Mouse (Mus musculus) MEL (cell line): ENCODE measurements around the gene Cep72.

Experiments
- CTCF ChIP-seq, 3 experiments: IDR thresholded peaks in 2 of 3; conservative IDR thresholded peaks in 1 of 3; 2 replicates each; pipeline ENCODE4 v1.5.1; 2011 to 2012; ENCODE audit warnings: low read length in 3 of 3, low read depth in 2 of 3, mild to moderate bottlenecking in 2 of 3, improper control_type of control experiment in 1 of 3, inconsistent platforms in 1 of 3, mixed read lengths in 1 of 3, moderate library complexity in 1 of 3; ENCODE audit not compliant: control insufficient read depth in 1 of 3, insufficient read depth in 1 of 3, poor library complexity in 1 of 3, severe bottlenecking in 1 of 3
- E2F4 ChIP-seq: IDR thresholded peaks from 2 replicates; pipeline ENCODE4 v1.6.1; 2011; ENCODE audit warnings: low read depth, low read length, improper control_type of control experiment, borderline replicate concordance
- ELF1 ChIP-seq: IDR thresholded peaks from 2 replicates; pipeline ENCODE4 v1.6.1; 2014; ENCODE audit warnings: low read depth, mild to moderate bottlenecking, inconsistent platforms, low read length, improper control_type of control experiment, moderate library complexity
- EP300 ChIP-seq, 2 experiments: IDR thresholded peaks; 2 replicates each; pipeline ENCODE4 v1.6.1; 2011; ENCODE audit warnings: improper control_type of control experiment in 2 of 2, low read length in 2 of 2, low read depth in 1 of 2, mild to moderate bottlenecking in 1 of 2
- JUND ChIP-seq: IDR thresholded peaks from 2 replicates; pipeline ENCODE4 v1.6.1; 2011; ENCODE audit warnings: low read depth, mild to moderate bottlenecking, improper control_type of control experiment, low read length
- MAFK ChIP-seq: IDR thresholded peaks from 2 replicates; pipeline ENCODE4 v1.6.1; 2011; ENCODE audit warnings: low read depth, mild to moderate bottlenecking, low read length, improper control_type of control experiment, borderline replicate concordance
- MXI1 ChIP-seq: IDR thresholded peaks from 2 replicates; pipeline ENCODE4 v1.6.1; 2011; ENCODE audit warnings: mild to moderate bottlenecking, low read depth, low read length, improper control_type of control experiment
- MYB ChIP-seq: IDR thresholded peaks from 2 replicates; pipeline ENCODE4 v1.6.1; 2011; ENCODE audit warnings: mild to moderate bottlenecking, low read depth, low read length, improper control_type of control experiment
- MYC ChIP-seq: IDR thresholded peaks from 2 replicates; pipeline ENCODE4 v1.6.1; 2011; ENCODE audit warnings: low read depth, mild to moderate bottlenecking, low read length, improper control_type of control experiment, moderate library complexity
- POLR2A ChIP-seq, 2 experiments: IDR thresholded peaks; 2 replicates each; pipeline ENCODE4 v1.6.1; 2011 to 2012; ENCODE audit warnings: low read length in 2 of 2, mild to moderate bottlenecking in 2 of 2, control low read depth in 1 of 2, improper control_type of control experiment in 1 of 2, low read depth in 1 of 2, moderate library complexity in 1 of 2; ENCODE audit not compliant: control insufficient read depth in 1 of 2, insufficient read depth in 1 of 2, poor library complexity in 1 of 2
- TCF12 ChIP-seq: IDR thresholded peaks from 2 replicates; pipeline ENCODE4 v1.6.1; 2014; ENCODE audit warnings: low read depth, mild to moderate bottlenecking, inconsistent platforms, low read length, improper control_type of control experiment, moderate library complexity
- ZKSCAN1 ChIP-seq: IDR thresholded peaks from 2 replicates; pipeline ENCODE4 v1.6.1; 2012; ENCODE audit warnings: low read depth, mild to moderate bottlenecking, inconsistent platforms, low read length, improper control_type of control experiment, moderate library complexity

DNA sequence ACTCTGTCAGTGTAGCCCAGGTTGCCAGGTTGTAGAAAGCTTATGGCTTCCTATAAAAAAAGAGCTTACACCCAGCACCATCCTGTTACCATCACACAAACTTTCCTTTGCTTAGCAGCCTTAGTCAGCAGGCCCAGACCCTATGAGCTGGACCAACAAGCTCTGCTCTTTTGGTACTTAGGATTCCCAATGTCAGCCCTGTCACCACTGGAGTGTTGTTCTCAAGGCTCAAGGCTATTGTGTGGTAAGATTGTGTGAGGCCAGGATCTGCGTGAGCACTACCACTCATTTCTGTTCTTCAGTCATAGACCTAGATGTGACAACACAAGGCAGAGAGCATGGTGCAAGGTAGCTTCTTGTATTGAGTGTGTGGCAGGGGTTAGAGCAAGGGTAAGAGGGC lies 4.5 kb upstream of the Cep72 start:
- no peak for TF ChIP-seq EP300 (IDR thresholded peaks at IDR 0.05; ENCODE audit: low read depth in 1 of 2, low read length in 2 of 2)
- no peak for TF ChIP-seq ELF1
- no peak for TF ChIP-seq CTCF (IDR thresholded peaks at IDR 0.05 in 2 of 3, conservative IDR thresholded peaks at IDR 0.05 in 1 of 3; ENCODE audit: control insufficient read depth in 1 of 3, insufficient read depth in 1 of 3, low read depth in 2 of 3, low read length in 3 of 3, poor library complexity in 1 of 3, severe bottlenecking in 1 of 3)
- TF ChIP-seq MXI1: no peak
- no peak for TF ChIP-seq TCF12
- TF ChIP-seq MAFK: no peak
- TF ChIP-seq MYB: no peak
- TF ChIP-seq ZKSCAN1: no peak
- no peak for TF ChIP-seq JUND
- TF ChIP-seq POLR2A (IDR thresholded peaks at IDR 0.05; ENCODE audit: control insufficient read depth in 1 of 2, insufficient read depth in 1 of 2, low read depth in 1 of 2, low read length in 2 of 2, poor library complexity in 1 of 2): no peak
- TF ChIP-seq E2F4: no peak
- no peak for TF ChIP-seq MYC
